Mouse (Mus musculus) lung, adult 2 months (tissue): Measurements from ENCODE around the gene Tas2r144.

ENCODE experiments used
- CTCF ChIP-seq: fragments of 200-500 bp; IDR thresholded peaks from 2 replicates; pipeline ENCODE4 v1.5.1; 2011; ENCODE audit warnings: mild to moderate bottlenecking, low read length, control low read depth; ENCODE audit not compliant: insufficient read depth
- POLR2A ChIP-seq: fragments of 200-500 bp; IDR thresholded peaks from 2 replicates; pipeline ENCODE4 v1.6.1; 2011; ENCODE audit warnings: low read depth, mild to moderate bottlenecking, control low read depth, low read length, borderline replicate concordance; ENCODE audit errors: extremely low read depth

GRCm38 (mm10) chr6:42241311-42242045, 26.4 kb downstream of the Tas2r144 start:
- TF ChIP-seq POLR2A (no peak), CTCF (no peak)
